Mouse (Mus musculus): ENCODE data around the gene Tuba8. TPM values are rescaled to one million over a fixed set of nuclear protein-coding genes. Genes with fewer than 3 reads are reported as not detected.

The Tuba8 gene
- total and polyA plus RNA-seq, 2 experiments, result 0.55 to 1.6 TPM

- Histone ChIP-seq H3K4me3 (ENCODE audit: insufficient read depth, low read depth, low read length) (no peak overlapping the region), H3K9ac (ENCODE audit: low read depth, low read length) (no peak overlapping the region), H3K4me1 (ENCODE audit: control insufficient read depth, insufficient read depth, low read length) (peaks cover 7% of the 10 kb centered on the region), H3K36me3 (ENCODE audit: control insufficient read depth, insufficient read depth, low read length) (no peaks in the 10 kb centered on the region), H3K27ac (replicated peaks; ENCODE audit: insufficient read depth, low read depth, low read length) (no peak overlapping the region), H3K79me2 (ENCODE audit: control insufficient read depth, insufficient read depth, low read length) (no peaks in the 10 kb centered on the region), H3K27me3 (ENCODE audit: control insufficient read depth, insufficient read depth, low read length) (no peaks in the 10 kb centered on the region)
- no peak for TF ChIP-seq CTCF (IDR thresholded peaks at IDR 0.05; ENCODE audit: low read depth, low read length)
- TF ChIP-seq POLR2A (IDR thresholded peaks at IDR 0.05; ENCODE audit: extremely low read depth, insufficient read depth, low read length), result no peak
- DNase-seq (ENCODE audit: extremely low read depth, low read depth, low spot score), result no peak
- WGBS, result 83% methylated on average over 4 of the region's 4 CpGs
Measured at GRCm38 (mm10) chr6:121219406-121219805, 8.9 kb downstream of the Tuba8 start.

GRCm38 (mm10) chr6:121220181-121220580 lies 9.7 kb downstream of the Tuba8 start:
- DNase-seq (ENCODE audit: extremely low read depth, low read depth, low spot score), result no peak
- no peaks in the 10 kb centered on the region for H3K79me2 ChIP-seq (ENCODE audit: control insufficient read depth, insufficient read depth, low read length)
- 65% methylated on average over 10 of the region's 10 CpGs for WGBS
- no peak for TF ChIP-seq CTCF (IDR thresholded peaks at IDR 0.05; ENCODE audit: low read depth, low read length)
- TF ChIP-seq POLR2A (IDR thresholded peaks at IDR 0.05; ENCODE audit: extremely low read depth, insufficient read depth, low read length), result no peak
- H3K9ac ChIP-seq (ENCODE audit: low read depth, low read length), result no peak overlapping the region
- no peaks in the 10 kb centered on the region for H3K36me3 ChIP-seq (ENCODE audit: control insufficient read depth, insufficient read depth, low read length)
- no peak overlapping the region for H3K4me3 ChIP-seq (ENCODE audit: insufficient read depth, low read depth, low read length)
- H3K27ac ChIP-seq (replicated peaks; ENCODE audit: insufficient read depth, low read depth, low read length), result no peak overlapping the region
- peaks cover 10% of the 10 kb centered on the region for H3K4me1 ChIP-seq (ENCODE audit: control insufficient read depth, insufficient read depth, low read length)
- H3K27me3 ChIP-seq (ENCODE audit: control insufficient read depth, insufficient read depth, low read length), result no peaks in the 10 kb centered on the region

GRCm38 (mm10) chr6:121221876-121222597 lies 11.5 kb downstream of the Tuba8 start:
- WGBS, result 37% methylated on average over 8 of the region's 8 CpGs
- H3K27ac ChIP-seq (replicated peaks; ENCODE audit: insufficient read depth, low read depth, low read length), result peak overlapping the region; percentile 21
- DNase-seq (ENCODE audit: extremely low read depth, low read depth, low spot score), result peak; percentile 85
- no peak overlapping the region for H3K9ac ChIP-seq (ENCODE audit: low read depth, low read length)
- H3K36me3 ChIP-seq (ENCODE audit: control insufficient read depth, insufficient read depth, low read length), result no peaks in the 10 kb centered on the region
- no peak for TF ChIP-seq CTCF (IDR thresholded peaks at IDR 0.05; ENCODE audit: low read depth, low read length)
- no peak for TF ChIP-seq POLR2A (IDR thresholded peaks at IDR 0.05; ENCODE audit: extremely low read depth, insufficient read depth, low read length)
- no peaks in the 10 kb centered on the region for H3K27me3 ChIP-seq (ENCODE audit: control insufficient read depth, insufficient read depth, low read length)
- H3K79me2 ChIP-seq (ENCODE audit: control insufficient read depth, insufficient read depth, low read length), result no peaks in the 10 kb centered on the region
- H3K4me3 ChIP-seq (ENCODE audit: insufficient read depth, low read depth, low read length), result no peak overlapping the region
- H3K4me1 ChIP-seq (ENCODE audit: control insufficient read depth, insufficient read depth, low read length), result peaks cover 16% of the 10 kb centered on the region

- H3K4me1 ChIP-seq (ENCODE audit: control insufficient read depth, insufficient read depth, low read length), result peaks cover 16% of the 10 kb centered on the region
- no peak for TF ChIP-seq POLR2A (IDR thresholded peaks at IDR 0.05; ENCODE audit: extremely low read depth, insufficient read depth, low read length)
- TF ChIP-seq CTCF (IDR thresholded peaks at IDR 0.05; ENCODE audit: low read depth, low read length), result no peak
Measured at GRCm38 (mm10) chr6:121223001-121223400, 12.5 kb downstream of the Tuba8 start.

GRCm38 (mm10) chr6:121224067-121224466 lies 13.6 kb downstream of the Tuba8 start:
- no peak for TF ChIP-seq POLR2A (IDR thresholded peaks at IDR 0.05; ENCODE audit: extremely low read depth, insufficient read depth, low read length)
- no peak for TF ChIP-seq CTCF (IDR thresholded peaks at IDR 0.05; ENCODE audit: low read depth, low read length)
- Histone ChIP-seq H3K27ac (replicated peaks; ENCODE audit: insufficient read depth, low read depth, low read length) (no peak overlapping the region), H3K9ac (ENCODE audit: low read depth, low read length) (no peak overlapping the region), H3K36me3 (ENCODE audit: control insufficient read depth, insufficient read depth, low read length) (no peaks in the 10 kb centered on the region), H3K79me2 (ENCODE audit: control insufficient read depth, insufficient read depth, low read length) (no peaks in the 10 kb centered on the region), H3K4me1 (ENCODE audit: control insufficient read depth, insufficient read depth, low read length) (peaks cover 16% of the 10 kb centered on the region), H3K27me3 (ENCODE audit: control insufficient read depth, insufficient read depth, low read length) (no peaks in the 10 kb centered on the region), H3K4me3 (ENCODE audit: insufficient read depth, low read depth, low read length) (no peak overlapping the region)
- WGBS, result 81% methylated on average over 5 of the region's 5 CpGs
- no peak for DNase-seq (ENCODE audit: extremely low read depth, low read depth, low spot score)

More at GRCm38 (mm10) chr6:121223001-121223400, 12.5 kb downstream of the Tuba8 start:
- Histone ChIP-seq H3K27ac (replicated peaks; ENCODE audit: insufficient read depth, low read depth, low read length) (no peak overlapping the region), H3K27me3 (ENCODE audit: control insufficient read depth, insufficient read depth, low read length) (no peaks in the 10 kb centered on the region), H3K9ac (ENCODE audit: low read depth, low read length) (no peak overlapping the region), H3K79me2 (ENCODE audit: control insufficient read depth, insufficient read depth, low read length) (no peaks in the 10 kb centered on the region), H3K4me3 (ENCODE audit: insufficient read depth, low read depth, low read length) (no peak overlapping the region), H3K36me3 (ENCODE audit: control insufficient read depth, insufficient read depth, low read length) (no peaks in the 10 kb centered on the region)
- no peak for DNase-seq (ENCODE audit: extremely low read depth, low read depth, low spot score)
- over 99% methylated on average over 14 of the region's 14 CpGs for WGBS

DNA sequence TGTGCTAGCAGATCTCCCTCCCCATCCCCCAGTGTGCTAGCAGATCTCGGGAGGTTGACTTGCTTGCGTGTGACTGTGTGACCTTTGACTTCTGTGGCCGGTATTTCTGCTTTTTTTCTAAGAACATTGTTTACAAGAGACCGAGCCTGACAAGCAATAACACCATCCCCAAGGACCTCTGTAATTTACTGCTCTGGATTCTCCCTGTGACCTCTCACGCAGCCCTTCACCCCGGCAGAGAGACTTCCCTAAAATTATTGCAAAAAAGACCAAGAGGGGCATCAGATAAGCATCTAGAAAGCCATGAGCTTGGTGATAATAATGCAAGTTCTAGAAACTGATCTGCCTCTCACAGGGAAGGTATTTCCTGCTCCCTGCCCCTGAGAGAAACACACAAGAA lies 14.5 kb downstream of the Tuba8 start:
- no peaks in the 10 kb centered on the region for H3K27me3 ChIP-seq (ENCODE audit: control insufficient read depth, insufficient read depth, low read length)
- H3K36me3 ChIP-seq (ENCODE audit: control insufficient read depth, insufficient read depth, low read length), result no peaks in the 10 kb centered on the region
- H3K27ac ChIP-seq (replicated peaks; ENCODE audit: insufficient read depth, low read depth, low read length), result no peak overlapping the region
- no peak for TF ChIP-seq POLR2A (IDR thresholded peaks at IDR 0.05; ENCODE audit: extremely low read depth, insufficient read depth, low read length)
- TF ChIP-seq CTCF (IDR thresholded peaks at IDR 0.05; ENCODE audit: low read depth, low read length), result no peak
- H3K4me1 ChIP-seq (ENCODE audit: control insufficient read depth, insufficient read depth, low read length), result peaks cover 16% of the 10 kb centered on the region
- 4% methylated on average over 6 of the region's 6 CpGs for WGBS
- DNase-seq (ENCODE audit: extremely low read depth, low read depth, low spot score), result peak; percentile 85
- no peak overlapping the region for H3K9ac ChIP-seq (ENCODE audit: low read depth, low read length)
- no peak overlapping the region for H3K4me3 ChIP-seq (ENCODE audit: insufficient read depth, low read depth, low read length)
- no peaks in the 10 kb centered on the region for H3K79me2 ChIP-seq (ENCODE audit: control insufficient read depth, insufficient read depth, low read length)

Measured in liver, adult 2 months (tissue).